Mouse (Mus musculus): ENCODE results near the gene Olfr311. TPM values are rescaled to one million over a fixed set of nuclear protein-coding genes. Genes with fewer than 3 reads are reported as not detected.
A peak's percentile ranks its signal among the peaks of the same experiment; 100 is the strongest.
"Not testable (repeated sequence)": the region's sequence is repeated elsewhere in the genome, so short reads cannot be mapped to it uniquely, and the experiment has no call there.

The Olfr311 gene
- not detected in 2 replicates for polyA plus RNA-seq (2015; fragmentation: Nextera tagmentation; extraction: Ambion mirVana)

- not testable (repeated sequence) for H3K27me3 ChIP-seq (replicated peaks); H3K36me3 ChIP-seq; H3K9me3 ChIP-seq (replicated peaks); ATAC-seq (ENCODE audit: low FRiP score); H3K4me1 ChIP-seq; H3K4me3 ChIP-seq (replicated peaks); H3K4me2 ChIP-seq; H3K9ac ChIP-seq (replicated peaks); H3K27ac ChIP-seq (replicated peaks)
These were observed at the start of gene Olfr311 for GRCm38 (mm10) chr11:58838951-58839350. Olfr311 (plus strand) TSS chr11:58839251.

- Histone ChIP-seq H3K36me3 (no peaks in the 10 kb centered on the region), H3K4me2 (no peak overlapping the region), H3K4me3 (replicated peaks) (no peak overlapping the region), H3K27ac (replicated peaks) (no peak overlapping the region), H3K27me3 (replicated peaks) (no peaks in the 10 kb centered on the region), H3K9ac (replicated peaks) (no peak overlapping the region), H3K9me3 (replicated peaks) (no peaks in the 10 kb centered on the region), H3K4me1 (no peaks in the 10 kb centered on the region)
- no peak for ATAC-seq (ENCODE audit: low FRiP score)
- 39% methylated on average over 3 of the region's 3 CpGs for WGBS
These were observed 49.5 kb upstream of the Olfr311 start for GRCm38 (mm10) chr11:58789532-58789931.

- no peak for ATAC-seq (ENCODE audit: low FRiP score)
These were observed 49.0 kb upstream of the Olfr311 start for GRCm38 (mm10) chr11:58790053-58790452.

DNA sequence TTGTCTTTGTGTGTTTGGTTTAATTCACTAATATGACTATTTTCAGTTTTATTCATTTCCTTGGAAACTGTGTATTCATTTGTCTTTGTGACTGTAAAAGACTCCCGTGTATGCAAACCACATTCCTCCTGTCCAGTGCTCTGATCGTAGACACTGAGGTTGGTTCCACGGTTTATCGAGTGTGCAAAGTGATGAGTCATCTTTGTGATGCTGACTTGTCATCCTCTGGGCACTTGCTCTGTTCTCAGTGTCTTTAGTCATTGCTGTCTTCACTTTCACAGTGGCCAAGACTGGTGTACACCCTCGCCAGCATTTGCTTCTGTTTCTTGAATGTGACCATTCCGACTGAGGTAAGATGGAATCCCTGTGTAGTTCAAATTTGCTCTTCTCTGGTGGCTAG is 48.4 kb upstream of the Olfr311 start:
- 87% methylated on average over 6 of the region's 6 CpGs for WGBS
- Histone ChIP-seq H3K27me3 (replicated peaks) (no peaks in the 10 kb centered on the region), H3K9ac (replicated peaks) (no peak overlapping the region), H3K4me3 (replicated peaks) (no peak overlapping the region), H3K36me3 (no peaks in the 10 kb centered on the region), H3K9me3 (replicated peaks) (no peaks in the 10 kb centered on the region), H3K4me1 (no peaks in the 10 kb centered on the region), H3K27ac (replicated peaks) (no peak overlapping the region), H3K4me2 (no peak overlapping the region)
- no peak for ATAC-seq (ENCODE audit: low FRiP score)

More at GRCm38 (mm10) chr11:58790053-58790452, 49.0 kb upstream of the Olfr311 start:
- Histone ChIP-seq H3K36me3 (no peaks in the 10 kb centered on the region), H3K9ac (replicated peaks) (no peak overlapping the region), H3K4me1 (no peaks in the 10 kb centered on the region), H3K4me2 (no peak overlapping the region), H3K9me3 (replicated peaks) (no peaks in the 10 kb centered on the region), H3K27me3 (replicated peaks) (no peaks in the 10 kb centered on the region), H3K4me3 (replicated peaks) (no peak overlapping the region), H3K27ac (replicated peaks) (no peak overlapping the region)
- WGBS: 61% methylated on average over 2 of the region's 2 CpGs

GRCm38 (mm10) chr11:58795856-58796255 is 43.2 kb upstream of the Olfr311 start:
- Histone ChIP-seq H3K4me2 (no peak overlapping the region), H3K27me3 (replicated peaks) (no peaks in the 10 kb centered on the region), H3K36me3 (no peaks in the 10 kb centered on the region), H3K4me1 (no peaks in the 10 kb centered on the region), H3K27ac (replicated peaks) (no peak overlapping the region), H3K9me3 (replicated peaks) (no peaks in the 10 kb centered on the region), H3K9ac (replicated peaks) (no peak overlapping the region), H3K4me3 (replicated peaks) (no peak overlapping the region)
- WGBS: 73% methylated on average over 2 of the region's 2 CpGs
- ATAC-seq (ENCODE audit: low FRiP score): no peak

GRCm38 (mm10) chr11:58796850-58797249 is 42.2 kb upstream of the Olfr311 start:
- no peak overlapping the region for H3K9ac ChIP-seq (replicated peaks)
- H3K27ac ChIP-seq (replicated peaks): no peak overlapping the region
- no peak overlapping the region for H3K4me3 ChIP-seq (replicated peaks)
- no peaks in the 10 kb centered on the region for H3K36me3 ChIP-seq
- no peak overlapping the region for H3K4me2 ChIP-seq
- WGBS: 83% methylated on average over 7 of the region's 7 CpGs
- H3K4me1 ChIP-seq: peaks cover 4% of the 10 kb centered on the region; the same call in 1 of the 2 replicates
- H3K9me3 ChIP-seq (replicated peaks): no peaks in the 10 kb centered on the region
- no peaks in the 10 kb centered on the region for H3K27me3 ChIP-seq (replicated peaks)
- ATAC-seq (ENCODE audit: low FRiP score): no peak

- H3K36me3 ChIP-seq: no peaks in the 10 kb centered on the region
- H3K9me3 ChIP-seq (replicated peaks): no peaks in the 10 kb centered on the region
- peaks cover 7% of the 10 kb centered on the region; the same call in 1 of the 2 replicates for H3K4me1 ChIP-seq
- H3K9ac ChIP-seq (replicated peaks): no peak overlapping the region
- WGBS: 88% methylated on average over 5 of the region's 5 CpGs
- H3K27ac ChIP-seq (replicated peaks): no peak overlapping the region
- no peaks in the 10 kb centered on the region for H3K27me3 ChIP-seq (replicated peaks)
- ATAC-seq (ENCODE audit: low FRiP score): no peak
- H3K4me2 ChIP-seq: no peak overlapping the region
- H3K4me3 ChIP-seq (replicated peaks): no peak overlapping the region
These were observed 39.3 kb upstream of the Olfr311 start for GRCm38 (mm10) chr11:58799747-58800146.

GRCm38 (mm10) chr11:58801558-58802228 is 37.4 kb upstream of the Olfr311 start, which contains the start of gene Fam183b:
Fam183b (minus strand) TSS chr11:58801960.
- 29% methylated on average over 14 of the region's 14 CpGs for WGBS
- peak; percentile 61; the same call in 1 of the 2 replicates for ATAC-seq (ENCODE audit: low FRiP score)
- H3K4me3 ChIP-seq (replicated peaks): no peak within 1 kb of the TSS
- H3K9ac ChIP-seq (replicated peaks): no peak within 1 kb of the TSS
- H3K4me1 ChIP-seq: peaks cover 7% of the 10 kb centered on the region; the same call in 1 of the 2 replicates
- H3K27ac ChIP-seq (replicated peaks): no peak within 1 kb of the TSS
- H3K27me3 ChIP-seq (replicated peaks): no peaks in the 10 kb centered on the region
- H3K9me3 ChIP-seq (replicated peaks): no peaks in the 10 kb centered on the region
- H3K4me2 ChIP-seq: peak within 1 kb of the TSS; percentile 30
- H3K36me3 ChIP-seq: no peaks in the 10 kb centered on the region

DNA sequence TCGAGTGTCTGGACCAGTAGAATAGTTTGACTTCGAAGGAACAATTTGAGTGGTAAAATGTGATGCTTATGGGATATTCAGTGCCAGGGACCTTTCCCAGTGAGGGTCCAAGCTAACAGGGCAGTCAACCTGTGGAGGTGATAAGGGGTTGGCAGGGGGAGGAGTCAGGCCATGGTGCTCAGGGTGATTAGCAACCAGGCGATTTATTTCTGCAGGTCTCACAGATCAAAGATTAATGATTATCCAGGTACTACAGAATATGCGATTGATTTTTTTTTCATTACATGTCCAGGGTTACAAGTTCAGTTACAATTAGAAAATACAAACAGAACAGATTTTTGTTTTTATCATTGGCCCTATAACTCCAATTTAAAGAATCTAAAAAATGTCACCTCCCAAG is 35.2 kb upstream of the Olfr311 start:
- no peak overlapping the region for H3K9ac ChIP-seq (replicated peaks)
- no peak overlapping the region for H3K4me3 ChIP-seq (replicated peaks)
- H3K27ac ChIP-seq (replicated peaks): no peak overlapping the region
- H3K27me3 ChIP-seq (replicated peaks): no peaks in the 10 kb centered on the region
- ATAC-seq (ENCODE audit: low FRiP score): no peak
- no peaks in the 10 kb centered on the region for H3K36me3 ChIP-seq
- no peak overlapping the region for H3K4me2 ChIP-seq
- peaks cover 7% of the 10 kb centered on the region; the same call in 1 of the 2 replicates for H3K4me1 ChIP-seq
- H3K9me3 ChIP-seq (replicated peaks): no peaks in the 10 kb centered on the region
- 79% methylated on average over 4 of the region's 4 CpGs for WGBS

DNA sequence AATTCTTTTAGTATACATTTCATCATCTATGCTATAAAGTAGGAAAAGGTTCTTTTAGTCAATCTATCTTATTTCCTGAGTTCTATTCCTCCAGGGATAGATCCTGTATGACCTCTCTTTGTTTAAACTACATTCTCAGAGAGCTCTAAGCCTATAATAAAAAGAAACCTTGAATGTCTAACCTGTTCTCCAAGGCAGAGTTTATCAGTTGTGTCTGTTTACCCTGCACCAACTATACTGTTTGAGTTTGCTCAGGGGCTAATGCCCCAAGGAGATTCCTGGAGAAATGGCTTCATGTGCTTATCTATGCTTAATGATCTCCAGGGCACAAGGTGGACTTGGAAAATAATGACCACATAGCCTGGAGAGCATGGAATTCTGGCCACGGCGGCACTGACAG is 34.7 kb upstream of the Olfr311 start:
- Histone ChIP-seq H3K27ac (replicated peaks) (no peak overlapping the region), H3K4me1 (peaks cover 7% of the 10 kb centered on the region; the same call in 1 of the 2 replicates), H3K27me3 (replicated peaks) (no peaks in the 10 kb centered on the region), H3K4me3 (replicated peaks) (no peak overlapping the region), H3K9me3 (replicated peaks) (no peaks in the 10 kb centered on the region), H3K36me3 (no peaks in the 10 kb centered on the region), H3K4me2 (no peak overlapping the region), H3K9ac (replicated peaks) (no peak overlapping the region)
- no peak for ATAC-seq (ENCODE audit: low FRiP score)
- WGBS: 87% methylated on average over 2 of the region's 2 CpGs

GRCm38 (mm10) chr11:58812001-58812400 is 27.1 kb upstream of the Olfr311 start:
- Histone ChIP-seq H3K27ac (replicated peaks) (no peak overlapping the region), H3K4me3 (replicated peaks) (no peak overlapping the region)
- no peak for ATAC-seq (ENCODE audit: low FRiP score)

GRCm38 (mm10) chr11:58814700-58815099 is 24.4 kb upstream of the Olfr311 start, which contains the start of gene Olfr313:
Olfr313 (plus strand) TSS chr11:58815000.
- 64% methylated on average over 1 of the region's 1 CpGs for WGBS
- H3K27me3 ChIP-seq (replicated peaks); ATAC-seq (ENCODE audit: low FRiP score); H3K4me2 ChIP-seq; H3K9me3 ChIP-seq (replicated peaks); H3K4me3 ChIP-seq (replicated peaks); H3K9ac ChIP-seq (replicated peaks); H3K36me3 ChIP-seq; H3K27ac ChIP-seq (replicated peaks); H3K4me1 ChIP-seq: not testable (repeated sequence)

More at GRCm38 (mm10) chr11:58812001-58812400, 27.1 kb upstream of the Olfr311 start:
- Histone ChIP-seq H3K27me3 (replicated peaks) (no peaks in the 10 kb centered on the region), H3K4me1 (no peaks in the 10 kb centered on the region), H3K9me3 (replicated peaks) (no peaks in the 10 kb centered on the region), H3K9ac (replicated peaks) (no peak overlapping the region), H3K4me2 (no peak overlapping the region), H3K36me3 (no peaks in the 10 kb centered on the region)
- 8% methylated on average over 1 of the region's 1 CpGs for WGBS
